ENCODE assay signal across 8 mouse cellular contexts in the genomic region with DNA sequence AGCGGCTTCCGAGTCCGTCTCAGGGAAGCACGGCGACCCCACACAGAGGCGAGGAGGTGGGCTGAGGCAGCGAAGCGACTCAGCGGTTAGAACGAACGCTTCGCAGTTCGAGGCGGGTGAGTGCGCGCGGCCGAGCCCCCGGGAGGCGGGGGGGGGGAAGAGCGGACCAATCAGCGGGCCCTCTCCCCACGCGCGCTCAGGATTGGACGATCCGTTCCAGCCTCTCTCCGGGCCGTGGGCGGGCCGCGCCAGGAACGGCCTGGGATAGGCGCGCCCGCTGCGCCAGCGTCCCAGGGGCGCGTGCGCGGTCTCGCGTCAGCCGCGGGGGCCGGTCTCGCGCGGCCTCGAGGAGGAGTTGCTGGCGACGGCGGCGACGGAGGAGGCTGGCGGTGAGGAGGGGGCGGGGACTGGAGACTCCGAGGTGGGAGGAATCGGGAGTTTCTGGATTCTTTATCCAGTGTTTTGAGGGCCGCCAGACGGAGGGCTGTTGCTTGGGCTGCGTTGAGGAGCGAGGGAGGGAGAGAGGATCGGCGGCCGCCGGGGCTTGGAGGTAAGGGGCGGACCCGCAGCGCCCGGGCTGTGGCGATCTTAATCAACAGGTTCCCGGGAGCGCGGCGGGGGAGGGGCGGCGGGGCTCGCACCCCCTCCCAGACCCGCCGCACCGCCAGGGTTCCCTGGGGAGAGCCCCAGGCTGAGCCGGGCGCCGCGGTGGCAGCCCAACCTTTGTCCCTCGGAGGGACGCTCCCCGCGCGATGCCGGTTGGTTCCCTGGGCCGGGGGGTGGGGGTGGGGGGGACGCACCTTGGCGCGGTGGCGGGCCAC. TPM values are rescaled to one million over a fixed set of nuclear protein-coding genes. Genes with fewer than 3 reads are reported as not detected.
DNase-seq lines count a peak whose midpoint lies in the region; ATAC-seq and TF ChIP-seq lines count a peak whose summit lies in the region.

Mpp5 (plus strand) TSS at position 351 of the 821 bp plus-strand sequence.

- WGBS in kidney, embryonic 14.5 days = under 1% methylated on average over 93 of the region's 98 CpGs
- WGBS in limb, embryonic 15.5 days = 0% methylated on average over 78 of the region's 98 CpGs

- ATAC-seq in kidney, embryonic 14.5 days (ENCODE audit: low FRiP score, low TSS enrichment) = peak; percentile 100
- peak; percentile 99 for ATAC-seq in limb, embryonic 15.5 days (ENCODE audit: insufficient number of reproducible peaks, low FRiP score, low TSS enrichment, low read depth)

- DNase-seq in A20 (ENCODE audit: low read depth, low spot score) = peak; percentile 97
- peak; percentile 96 to 97 for DNase-seq in heart, adult 9 months (ENCODE audit: low spot score in 2 of 2)
- DNase-seq in monocyte, adult 2 months (ENCODE audit: low read depth in 1 of 2, low spot score in 2 of 2) = peak; percentile 86 to 92
- peak; percentile 96 to 97 for DNase-seq in spleen, postnatal 36 days (ENCODE audit: low spot score in 2 of 2)

- H3K4me3 ChIP-seq in bone marrow macrophage, adult 2 months (ENCODE audit: insufficient read depth, low read length) = peak within 1 kb of the TSS; percentile 89
- peak within 1 kb of the TSS; percentile 92 for H3K4me3 ChIP-seq in embryonic fibroblast, embryonic 13.5 days (ENCODE audit: insufficient read depth, low read length)
- H3K4me3 ChIP-seq in kidney, embryonic 14.5 days (ENCODE audit: low read length) = peak within 1 kb of the TSS; percentile 65
- peak within 1 kb of the TSS; percentile 81 for H3K4me3 ChIP-seq in limb, embryonic 15.5 days

- H3K9me3 ChIP-seq in kidney, embryonic 14.5 days (ENCODE audit: control insufficient read depth, low read length) = no peaks in the 10 kb centered on the region
- no peaks in the 10 kb centered on the region for H3K9me3 ChIP-seq in limb, embryonic 15.5 days

- H3K9ac ChIP-seq in kidney, embryonic 14.5 days (ENCODE audit: low read depth, low read length) = peak within 1 kb of the TSS; percentile 75
- H3K9ac ChIP-seq in limb, embryonic 15.5 days = peak within 1 kb of the TSS; percentile 69

- peaks cover 4% of the 10 kb centered on the region; the same call in 1 of the 2 replicates for H3K27me3 ChIP-seq in kidney, embryonic 14.5 days (ENCODE audit: control insufficient read depth, insufficient read depth, low read length)
- H3K27me3 ChIP-seq in limb, embryonic 15.5 days = peaks cover 3% of the 10 kb centered on the region; the same call in 1 of the 2 replicates

- H3K36me3 ChIP-seq in kidney, embryonic 14.5 days (ENCODE audit: control insufficient read depth, insufficient read depth, low read length) = no peaks in the 10 kb centered on the region
- no peaks in the 10 kb centered on the region for H3K36me3 ChIP-seq in limb, embryonic 15.5 days

- TF ChIP-seq CTCF in bone marrow macrophage, adult 2 months (IDR thresholded peaks at IDR 0.05; ENCODE audit: low read depth, low read length) = no peak
- no peak for TF ChIP-seq CTCF in embryonic fibroblast, embryonic 13.5 days (IDR thresholded peaks at IDR 0.05; ENCODE audit: borderline replicate concordance, insufficient read depth, low read length)

- H3K27ac ChIP-seq in bone marrow macrophage, adult 2 months (ENCODE audit: insufficient read depth, low read depth, low read length) = peak within 1 kb of the TSS; percentile 33; the same call in 1 of the 2 replicates
- peak within 1 kb of the TSS; percentile 77 for H3K27ac ChIP-seq in embryonic fibroblast, embryonic 13.5 days (ENCODE audit: insufficient read depth, low read length)
- H3K27ac ChIP-seq in kidney, embryonic 14.5 days (ENCODE audit: low read depth, low read length) = peak within 1 kb of the TSS; percentile 96
- peak within 1 kb of the TSS; percentile 94 for H3K27ac ChIP-seq in limb, embryonic 15.5 days

- no peaks in the 10 kb centered on the region for H3K4me1 ChIP-seq in bone marrow macrophage, adult 2 months (ENCODE audit: control insufficient read depth, insufficient read depth, low read length)
- H3K4me1 ChIP-seq in embryonic fibroblast, embryonic 13.5 days (ENCODE audit: control insufficient read depth, insufficient read depth, low read length) = no peaks in the 10 kb centered on the region
- H3K4me1 ChIP-seq in kidney, embryonic 14.5 days (ENCODE audit: control insufficient read depth, insufficient read depth, low read length) = 0 out of 2 replicates have a peak, but pooled peaks cover 6% of the 10 kb centered on the region
- peaks cover 6% of the 10 kb centered on the region; the same call in 1 of the 2 replicates for H3K4me1 ChIP-seq in limb, embryonic 15.5 days

- TF ChIP-seq POLR2A in bone marrow macrophage, adult 2 months (IDR thresholded peaks at IDR 0.05; ENCODE audit: borderline replicate concordance, low read depth, low read length) = no peak
- peak; percentile 76 for TF ChIP-seq POLR2A in embryonic fibroblast, embryonic 13.5 days (IDR thresholded peaks at IDR 0.05; ENCODE audit: low read depth, low read length)

- peak within 1 kb of the TSS; percentile 95 for H3K4me2 ChIP-seq in kidney, embryonic 14.5 days (replicated peaks; ENCODE audit: low read depth, low read length)
- peak within 1 kb of the TSS; percentile 83 for H3K4me2 ChIP-seq in limb, embryonic 15.5 days

RNA-seq across cellular contexts. Expression of gene Mpp5, which starts in this region (rescaled TPM):
- polyA plus RNA-seq in bone marrow macrophage, adult 2 months (2012; ENCODE audit: insufficient read depth, insufficient read length, missing spikeins) = 15.5 and 18.2 TPM in 2 replicates
- polyA plus RNA-seq in embryonic fibroblast, embryonic 13.5 days (2011; ENCODE audit: insufficient read length, low read depth, missing spikeins) = 22.4 and 25.3 TPM in 2 replicates
- polyA plus RNA-seq in kidney, embryonic 14.5 days (2014; fragmentation: Nextera tagmentation; extraction: Ambion mirVana) = 21.9 and 23.1 TPM in 2 replicates
- polyA plus RNA-seq in limb, embryonic 15.5 days (2015; fragmentation: Nextera tagmentation; extraction: Ambion mirVana) = 15.6 and 17.5 TPM in 2 replicates

Comparison
In these comparisons a context has a peak if more than half of its experiments do, and no peak if none do; other contexts are left out.
1. Peak in every context shown above with its lines: DNase-seq, ATAC-seq, H3K4me3 ChIP-seq and H3K27ac ChIP-seq.
2. H3K27ac ChIP-seq: peak in every context shown above with its lines; median percentile 96 in kidney, embryonic 14.5 days; 94 in limb, embryonic 15.5 days; 77 in embryonic fibroblast, embryonic 13.5 days; 33 in bone marrow macrophage, adult 2 months.